Mouse (Mus musculus) ES-E14 (cell line): ENCODE results near the gene Nubp2.

ENCODE experiments used
- CHD2 ChIP-seq: IDR thresholded peaks from 2 replicates; pipeline ENCODE4 v1.6.1; 2014; ENCODE audit warnings: mild to moderate bottlenecking, low read depth, low read length, inconsistent platforms
- MAFK ChIP-seq: IDR thresholded peaks from 2 replicates; pipeline ENCODE4 v1.6.1; 2014; ENCODE audit warnings: mild to moderate bottlenecking, low read depth, low read length, inconsistent platforms; ENCODE audit not compliant: insufficient read depth
- ZC3H11A ChIP-seq: IDR thresholded peaks from 2 replicates; pipeline ENCODE4 v1.6.1; 2012; ENCODE audit warnings: low read depth, mild to moderate bottlenecking, inconsistent platforms, low read length, borderline replicate concordance

DNA sequence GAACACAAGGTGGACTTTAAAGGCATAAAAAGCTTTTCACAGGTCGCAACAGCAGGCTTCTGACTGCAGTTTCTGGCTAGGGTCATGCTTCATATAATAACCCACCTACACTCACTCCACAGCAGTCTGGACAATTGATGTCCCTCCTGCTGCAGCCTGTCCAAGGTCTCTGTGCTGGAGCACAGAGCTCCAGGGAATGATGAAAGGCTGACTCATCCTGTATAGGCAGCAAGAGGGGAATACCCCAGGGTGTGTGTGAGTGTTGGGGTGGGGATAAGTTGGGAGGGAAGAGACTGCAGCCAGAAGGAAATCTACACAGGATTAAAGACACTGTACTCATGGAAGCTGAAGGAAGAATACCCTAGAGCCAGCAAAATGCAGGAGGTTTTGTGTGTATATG lies 43.4 kb upstream of the Nubp2 start:
- TF ChIP-seq CHD2 (no peak), MAFK (no peak), ZC3H11A (no peak)
